Comparison of ENCODE assay signal across 9 mouse cellular contexts in the genomic region with DNA sequence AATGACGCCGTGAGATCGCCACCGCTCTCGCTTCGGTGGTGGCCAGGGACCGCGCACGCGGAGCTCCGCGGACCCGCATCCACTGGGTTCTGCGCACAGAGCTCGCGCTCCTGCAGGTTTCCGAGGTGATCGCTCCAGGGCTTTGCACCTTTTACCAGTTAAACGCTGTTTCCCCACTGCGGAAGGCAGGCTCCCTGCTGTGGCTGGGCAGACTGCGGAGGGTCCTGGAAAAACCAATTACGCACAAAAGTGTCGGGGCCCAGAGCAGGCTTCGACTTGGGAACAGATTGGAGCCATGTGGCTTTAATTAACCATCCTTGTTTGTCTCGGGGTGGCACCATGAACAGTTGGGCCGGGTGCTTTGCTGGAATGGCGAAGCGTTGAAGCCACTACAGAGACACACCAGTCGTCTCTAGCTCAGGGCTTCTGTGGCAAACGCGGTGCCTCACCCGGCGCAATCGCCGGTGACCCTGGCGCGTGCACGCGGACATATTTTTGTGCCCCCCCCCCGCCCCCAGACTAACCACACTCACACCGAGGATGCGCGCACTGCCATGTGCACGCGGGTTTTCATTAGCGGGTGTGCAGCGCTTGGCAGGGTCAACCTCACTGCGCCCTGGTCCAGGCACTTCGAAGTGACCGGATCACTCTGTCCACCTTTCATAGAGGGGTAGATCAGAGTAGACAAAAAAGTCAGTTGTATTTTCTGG. TPM values are rescaled to one million over a fixed set of nuclear protein-coding genes. Genes with fewer than 3 reads are reported as not detected.
DNase-seq lines count a peak whose midpoint lies in the region; ATAC-seq and TF ChIP-seq lines count a peak whose summit lies in the region.
"Had no signal": no experiment of that assay in that cellular context is flagged by ENCODE, and none has a peak within 500 bp of the region (broad histone marks: within the 10 kb centered on the region; RNA-seq: fewer than 3 reads in every experiment).

No protein-coding gene starts in this region.

- peak; percentile 8 for DNase-seq in left cerebral cortex, adult 11 months (ENCODE audit: low spot score)
- no peak for DNase-seq in left cerebral cortex, adult 9 months (ENCODE audit: low spot score in 2 of 2)
- DNase-seq in adrenal gland, postnatal 14 days, result peak; percentile 56
- DNase-seq in forebrain, postnatal 0 days, result peak; percentile 74
- peak; percentile 45 for DNase-seq in mesoderm, embryonic 11.5 days (ENCODE audit: low read depth, low spot score)
- no peak for DNase-seq in urinary bladder, postnatal 25 days (ENCODE audit: low spot score)
- no peak for DNase-seq in spleen, postnatal 36 days (ENCODE audit: low spot score in 2 of 2)

- no peak for TF ChIP-seq CTCF in forebrain, postnatal 0 days (IDR thresholded peaks at IDR 0.05; ENCODE audit: low read depth)

- peak; percentile 86 for ATAC-seq in forebrain, postnatal 0 days
- peak; percentile 10; the same call in 1 of the 2 replicates for ATAC-seq in kidney, embryonic 16.5 days (ENCODE audit: low FRiP score, low TSS enrichment)

- H3K27me3 ChIP-seq in forebrain, postnatal 0 days (ENCODE audit: insufficient read depth, low read length), result peaks cover 14% of the 10 kb centered on the region
- H3K27me3 ChIP-seq in kidney, embryonic 16.5 days (ENCODE audit: insufficient read depth, low read length), result no peaks in the 10 kb centered on the region

- no peaks in the 10 kb centered on the region for H3K9me3 ChIP-seq in forebrain, postnatal 0 days (ENCODE audit: low read length)
- H3K9me3 ChIP-seq in kidney, embryonic 16.5 days (ENCODE audit: low read length), result no peaks in the 10 kb centered on the region

- peak overlapping the region; percentile 72 for H3K4me2 ChIP-seq in forebrain, postnatal 0 days (ENCODE audit: low read depth)
- H3K4me2 ChIP-seq in kidney, embryonic 16.5 days (replicated peaks; ENCODE audit: low read depth, low read length), result peak overlapping the region; percentile 78

- peak overlapping the region; percentile 61 for H3K9ac ChIP-seq in forebrain, postnatal 0 days
- H3K9ac ChIP-seq in kidney, embryonic 16.5 days (replicated peaks; ENCODE audit: low read length), result peak overlapping the region; percentile 94

- H3K4me1 ChIP-seq in forebrain, postnatal 0 days (ENCODE audit: insufficient read depth), result peaks cover 5% of the 10 kb centered on the region; the same call in 1 of the 2 replicates
- H3K4me1 ChIP-seq in kidney, embryonic 16.5 days (ENCODE audit: insufficient read depth, low read length), result peaks cover 68% of the 10 kb centered on the region

- peak overlapping the region; percentile 51 for H3K27ac ChIP-seq in forebrain, postnatal 0 days (ENCODE audit: low read depth, low read length)
- H3K27ac ChIP-seq in kidney, embryonic 16.5 days (ENCODE audit: low read length), result peak overlapping the region; percentile 98

- WGBS in forebrain, postnatal 0 days, result 2% methylated on average over 50 of the region's 50 CpGs
- WGBS in kidney, embryonic 16.5 days, result under 1% methylated on average over 50 of the region's 50 CpGs

- peak overlapping the region; percentile 44 for H3K4me3 ChIP-seq in forebrain, postnatal 0 days (ENCODE audit: low read depth, low read length)
- peak overlapping the region; percentile 86 for H3K4me3 ChIP-seq in kidney, embryonic 16.5 days (ENCODE audit: low read length)

- H3K36me3 ChIP-seq in forebrain, postnatal 0 days (ENCODE audit: insufficient read depth), result 0 out of 2 replicates have a peak, but pooled peaks cover 3% of the 10 kb centered on the region
- H3K36me3 ChIP-seq in kidney, embryonic 16.5 days (ENCODE audit: insufficient read depth, low read length), result peaks cover 23% of the 10 kb centered on the region

RNA-seq across cellular contexts. Expression of a gene that starts 0.8 kb away (rescaled TPM):
- total RNA-seq in adrenal gland, postnatal 14 days (2021), result 174 and 193 TPM in 2 replicates
- 25.3 and 33.4 TPM in 2 replicates for total RNA-seq in forebrain, postnatal 0 days (2014; rRNA removed)
- 10.2 and 12.1 TPM in 2 replicates for polyA plus RNA-seq in forebrain, postnatal 0 days (2015; fragmentation: Nextera tagmentation; extraction: Ambion mirVana)
- 174 and 175 TPM in 2 replicates for polyA plus RNA-seq in kidney, embryonic 16.5 days (2015; fragmentation: Nextera tagmentation; extraction: Ambion mirVana)

RNA-seq across cellular contexts. Expression of a gene that starts 25.3 kb away (rescaled TPM):
- not detected in 2 replicates for total RNA-seq in adrenal gland, postnatal 14 days (2021)
- total RNA-seq in forebrain, postnatal 0 days (2014; rRNA removed), result not detected in 2 replicates
- polyA plus RNA-seq in forebrain, postnatal 0 days (2015; fragmentation: Nextera tagmentation; extraction: Ambion mirVana), result not detected in 2 replicates
- not detected in 2 replicates for polyA plus RNA-seq in kidney, embryonic 16.5 days (2015; fragmentation: Nextera tagmentation; extraction: Ambion mirVana)
- total RNA-seq: left cerebral cortex, postnatal 14 days had no signal

Comparison
In these comparisons a context has a peak if more than half of its experiments do, and no peak if none do; other contexts are left out.
1. DNase-seq: peak in left cerebral cortex, adult 11 months (single experiment), adrenal gland, postnatal 14 days (single experiment), forebrain, postnatal 0 days (single experiment) and mesoderm, embryonic 11.5 days (single experiment); none in left cerebral cortex, adult 9 months (0 of 2), urinary bladder, postnatal 25 days (single experiment) and spleen, postnatal 36 days (0 of 2).